Mouse (Mus musculus): ENCODE measurements around the gene Casp8. TPM values are rescaled to one million over a fixed set of nuclear protein-coding genes. Genes with fewer than 3 reads are reported as not detected.
A peak's percentile ranks its signal among the peaks of the same experiment; 100 is the strongest.

Gene Casp8
- total and polyA plus RNA-seq, 3 experiments = 36.2 to 59.3 (median 53.3) TPM

- no peak overlapping the region for H3K4me3 ChIP-seq (replicated peaks in 1 of 3; ENCODE audit: low read depth in 2 of 3, low read length in 2 of 3, poor library complexity in 1 of 3)
- dilution Hi-C loops (cut with MboI; ENCODE audit: extremely low pct_ligation_motif_present, extremely low pct_unique_long_range_greater_than_20kb, low sequenced_read_pairs) = no loop called here
- in situ Hi-C loops (cut with MboI; ENCODE audit: low pct_ligation_motif_present, low pct_unique_long_range_greater_than_20kb, low sequenced_read_pairs) = loop anchor here (10.0 to 25.0 kb wide), 2 partner anchors 217 to 459 kb away; partner anchors contain the start of gene Als2
- no peak for TF ChIP-seq ZC3H11A (IDR thresholded peaks at IDR 0.05; ENCODE audit: low read depth, low read length)
- TF ChIP-seq CTCF (conservative IDR thresholded peaks at IDR 0.05 in 1 of 2, IDR thresholded peaks at IDR 0.05 in 1 of 2; ENCODE audit: low read depth in 2 of 2, low read length in 2 of 2) = peak in 1 of 2 experiments; percentile 59; a peak in 2 of 4 replicates
- no peak for TF ChIP-seq USF1 (IDR thresholded peaks at IDR 0.05; ENCODE audit: low read depth, low read length)
- no peak for TF ChIP-seq ZMIZ1 (IDR thresholded peaks at IDR 0.05; ENCODE audit: low read depth, low read length)
- peak; percentile 55 for TF ChIP-seq RAD21 (IDR thresholded peaks at IDR 0.05; ENCODE audit: low read depth, low read length)
- no peak for TF ChIP-seq MAZ (IDR thresholded peaks at IDR 0.05; ENCODE audit: low read depth, low read length)
- TF ChIP-seq MAX (IDR thresholded peaks at IDR 0.05; ENCODE audit: low read length) = no peak
- no peak for TF ChIP-seq UBTF (IDR thresholded peaks at IDR 0.05; ENCODE audit: low read depth, low read length)
- no peak for TF ChIP-seq TBP (conservative IDR thresholded peaks at IDR 0.05; ENCODE audit: low read depth, low read length)
- no peak for TF ChIP-seq KAT2A (IDR thresholded peaks at IDR 0.05; ENCODE audit: insufficient replicate concordance, low read length)
- TF ChIP-seq POLR2AphosphoS2 (IDR thresholded peaks at IDR 0.05; ENCODE audit: low read depth, low read length) = no peak
- TF ChIP-seq SMC3 (IDR thresholded peaks at IDR 0.05; ENCODE audit: low read depth, low read length) = peak; percentile 56
- no peaks in the 10 kb centered on the region for H3K27me3 ChIP-seq (replicated peaks)
- H3K4me2 ChIP-seq (ENCODE audit: insufficient read depth, low read depth, poor library complexity, severe bottlenecking) = no peak overlapping the region
- H3K79me2 ChIP-seq (replicated peaks; ENCODE audit: control insufficient read depth, extremely low read depth, insufficient read depth, poor library complexity, severe bottlenecking) = no peaks in the 10 kb centered on the region
- H3K4me1 ChIP-seq (ENCODE audit: control insufficient read depth in 1 of 2, insufficient read depth in 2 of 2) = peaks cover 2 to 13% of the 10 kb centered on the region in 2 experiments
- no peak overlapping the region for H3K27ac ChIP-seq (ENCODE audit: insufficient read depth, low read depth)
- peak; percentile 11 for DNase-seq (ENCODE audit: extremely low read depth)
- H3K36me3 ChIP-seq (replicated peaks in 1 of 2; ENCODE audit: control insufficient read depth in 1 of 2, insufficient read depth in 1 of 2, low read length in 1 of 2) = no peaks in the 10 kb centered on the region
- no peaks in the 10 kb centered on the region for H3K9me3 ChIP-seq (replicated peaks; ENCODE audit: low read length)
- no peak overlapping the region for H3K9ac ChIP-seq (ENCODE audit: insufficient read depth, low read depth)
Observed at GRCm38 (mm10) chr1:58778226-58778625, 16.9 kb upstream of the Casp8 start.

- no peaks in the 10 kb centered on the region for H3K79me2 ChIP-seq (replicated peaks; ENCODE audit: control insufficient read depth, extremely low read depth, insufficient read depth, poor library complexity, severe bottlenecking)
- H3K4me3 ChIP-seq (replicated peaks in 1 of 3; ENCODE audit: low read depth in 2 of 3, low read length in 2 of 3, poor library complexity in 1 of 3) = no peak overlapping the region
- no peak overlapping the region for H3K9ac ChIP-seq (ENCODE audit: insufficient read depth, low read depth)
- TF ChIP-seq ZNF384 (IDR thresholded peaks at IDR 0.05; ENCODE audit: low read depth, low read length) (no peak), MEF2A (IDR thresholded peaks at IDR 0.05; ENCODE audit: borderline replicate concordance, low read depth, low read length) (no peak), E2F4 (IDR thresholded peaks at IDR 0.05; ENCODE audit: insufficient replicate concordance, low read depth, low read length) (no peak), USF1 (IDR thresholded peaks at IDR 0.05; ENCODE audit: low read depth, low read length) (no peak), TBP (conservative IDR thresholded peaks at IDR 0.05; ENCODE audit: low read depth, low read length) (no peak)
- H3K4me1 ChIP-seq (ENCODE audit: control insufficient read depth in 1 of 2, insufficient read depth in 2 of 2) = no peaks in the 10 kb centered on the region
- no peaks in the 10 kb centered on the region for H3K36me3 ChIP-seq (replicated peaks in 1 of 2; ENCODE audit: control insufficient read depth in 1 of 2, insufficient read depth in 1 of 2, low read length in 1 of 2)
- H3K4me2 ChIP-seq (ENCODE audit: insufficient read depth, low read depth, poor library complexity, severe bottlenecking) = no peak overlapping the region
- no peak for DNase-seq (ENCODE audit: extremely low read depth)
- no peaks in the 10 kb centered on the region for H3K27me3 ChIP-seq (replicated peaks)
- dilution Hi-C loops (cut with MboI; ENCODE audit: extremely low pct_ligation_motif_present, extremely low pct_unique_long_range_greater_than_20kb, low sequenced_read_pairs) (no loop called here), in situ Hi-C loops (cut with MboI; ENCODE audit: low pct_ligation_motif_present, low pct_unique_long_range_greater_than_20kb, low sequenced_read_pairs) (loop anchor here (25.0 kb wide), 1 partner anchor 451 kb away; the partner anchor contains the start of gene Als2)
- H3K27ac ChIP-seq (ENCODE audit: insufficient read depth, low read depth) = no peak overlapping the region
- H3K9me3 ChIP-seq (replicated peaks; ENCODE audit: low read length) = peaks cover 2% of the 10 kb centered on the region
Observed at GRCm38 (mm10) chr1:58786276-58786675, 8.9 kb upstream of the Casp8 start.
